Mouse (Mus musculus) Patski (cell line): Measurements from ENCODE around the gene Pi4ka. TPM values are rescaled to one million over a fixed set of nuclear protein-coding genes. Genes with fewer than 3 reads are reported as not detected.

ENCODE experiments used
- ATAC-seq: fragments of 100-300 bp; one replicate; pipeline ENCODE4 v1.8.0; 2021
- CTCF ChIA-PET: fragments of 350-600 bp; sonication (Branson Sonifier 250); formaldehyde crosslinking; loops from one replicate; lab custom pipeline; 2022; ENCODE audit warnings: inconsistent platforms; lab: Charles Lee
- POLR2A ChIA-PET: fragments of 350-600 bp; sonication (Branson Sonifier 250); formaldehyde crosslinking; loops from one replicate; lab custom pipeline; 2022; ENCODE audit warnings: antibody characterized with exemption, inconsistent platforms; lab: Charles Lee
- DNase-seq: peaks from one replicate; pipeline ENCODE4 v3.0.0-alpha.2; 2011; ENCODE audit warnings: low read depth, low spot score
- H3K27me3 ChIP-seq: fragments of 371-371 bp; one replicate; pipeline ENCODE4 v1.5.1; 2021
- CTCF ChIP-seq: fragments of 100-300 bp; IDR thresholded peaks from one replicate; pipeline ENCODE4 v1.5.1; 2021
- in situ Hi-C: fragments of 300-500 bp; cut with MboI; formaldehyde crosslinking; loops from 3 replicates; pipeline ENCODE4 v1.11.1; 2018; ENCODE audit warnings: low pct_unique_long_range_greater_than_20kb, mixed read lengths
- polyA plus RNA-seq: library from polyadenylated mRNA; unstranded; gene quantifications from one replicate; pipeline ENCODE4 v1.2.3, GENCODE M21; 2021

Pi4ka gene
- polyA plus RNA-seq, 1 experiment from 2014 or later: 81.9 TPM

DNA sequence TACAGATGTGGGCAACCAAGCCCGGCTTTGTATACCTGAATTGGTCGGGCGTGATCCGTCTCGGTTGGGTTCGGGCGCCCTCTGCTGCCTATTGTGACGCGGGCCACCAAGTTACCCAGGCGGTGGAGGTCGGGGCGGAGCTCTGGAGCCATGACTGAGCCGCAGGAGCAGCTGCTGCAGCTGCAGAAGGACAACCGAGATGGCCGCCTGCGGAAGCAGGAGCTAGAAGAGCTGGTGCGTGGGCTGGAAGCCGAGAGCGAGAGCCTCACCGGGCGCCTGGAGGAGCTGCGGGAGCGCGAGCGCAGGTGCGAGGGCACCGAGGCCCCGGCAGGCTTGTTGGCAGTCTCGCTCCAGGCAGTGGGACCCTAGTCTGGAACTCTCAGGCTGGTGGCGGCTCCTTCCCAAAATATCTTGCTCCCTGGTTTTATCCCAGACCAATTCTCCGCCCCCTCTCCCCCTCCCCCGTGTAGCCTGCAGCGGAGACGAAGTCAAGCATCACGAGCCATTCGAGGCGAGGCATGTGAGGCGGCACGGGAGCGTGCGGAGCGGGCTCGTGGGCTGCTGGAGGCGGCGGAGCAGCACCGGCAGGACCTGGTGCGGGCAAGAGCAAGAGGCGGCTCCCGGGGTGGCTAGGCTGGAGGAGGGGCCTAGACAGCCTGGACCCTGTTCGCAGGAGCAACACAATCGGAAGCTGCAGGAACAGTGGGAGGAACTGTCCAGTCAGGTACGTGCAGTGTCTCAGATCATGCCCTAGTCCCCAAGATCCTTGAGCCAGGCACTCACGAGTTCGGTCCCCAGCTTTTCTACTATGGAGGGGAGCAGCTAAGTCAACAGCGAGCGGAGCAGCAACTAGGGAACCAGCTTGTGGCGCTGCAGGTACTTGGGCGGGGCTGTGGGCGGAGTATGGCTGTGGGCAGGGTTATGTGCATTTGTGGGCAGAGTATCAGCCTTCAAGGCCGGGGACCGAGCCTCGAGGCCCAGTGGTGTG is 129.7 kb downstream of the Pi4ka start:
- CTCF ChIA-PET: interaction anchor here (0.6 to 1.6 kb wide), 7 partner anchors 11 to 367 kb away, joined by 3 to 24 read pairs (median 3); partner anchors contain the start of gene Rimbp3

GRCm38 (mm10) chr16:17275721-17276120 is 130.4 kb downstream of the Pi4ka start, which contains the start of gene Tmem191c:
Tmem191c (plus strand) TSS chr16:17276077.
- in situ Hi-C loops: no loop called here
- ATAC-seq (no peak), DNase-seq (no peak)
- TF ChIP-seq CTCF: no peak
- no peaks in the 10 kb centered on the region for H3K27me3 ChIP-seq
- ChIA-PET CTCF (interaction anchor here (1.1 to 1.6 kb wide), 2 partner anchors 10 to 66 kb away, joined by 6 to 24 read pairs; partner anchors contain the start of gene Rimbp3), POLR2A (interaction anchor here (0.6 kb wide), 1 partner anchor 75 kb away, joined by 4 read pairs; no protein-coding TSS in a partner anchor)

More for the DNA sequence above, 129.7 kb downstream of the Pi4ka start:
- ATAC-seq (peak; percentile 89), DNase-seq (peak; percentile 20)
- no peak for TF ChIP-seq CTCF
- in situ Hi-C loops: no loop called here
- no peaks in the 10 kb centered on the region for H3K27me3 ChIP-seq
- POLR2A ChIA-PET: no interaction called here

DNA sequence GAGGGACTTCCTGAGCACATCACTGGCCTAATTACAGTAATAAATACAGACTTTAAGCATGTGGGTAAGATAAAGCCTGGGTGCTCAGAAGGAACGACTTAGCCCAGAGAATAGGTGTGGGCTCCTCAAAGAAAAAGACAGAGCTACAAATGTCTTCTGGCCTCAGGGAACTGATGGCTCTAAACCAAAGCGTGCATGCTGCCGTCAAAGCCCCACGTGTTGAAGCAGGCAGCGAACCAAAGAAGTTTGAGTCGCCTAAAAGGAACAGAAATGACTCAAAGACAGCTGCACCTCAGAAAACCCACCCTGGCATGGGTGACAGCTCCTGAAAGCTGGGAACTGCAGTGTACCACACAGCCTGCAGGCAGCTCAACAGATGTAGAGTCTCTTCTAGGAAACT is 134.3 kb downstream of the Pi4ka start:
- no peaks in the 10 kb centered on the region for H3K27me3 ChIP-seq
- TF ChIP-seq CTCF: no peak
- no peak for DNase-seq
- ATAC-seq: no peak
- POLR2A ChIA-PET: no interaction called here
- CTCF ChIA-PET: interaction anchor here (0.6 to 2.7 kb wide), 5 partner anchors 9 to 151 kb away, joined by 3 to 16 read pairs (median 5); partner anchors contain the start of gene Rimbp3
- in situ Hi-C loops: no loop called here

GRCm38 (mm10) chr16:17271124-17271523 is 135.0 kb downstream of the Pi4ka start:
- in situ Hi-C loops: no loop called here
- DNase-seq (no peak), ATAC-seq (no peak)
- no peaks in the 10 kb centered on the region for H3K27me3 ChIP-seq
- ChIA-PET POLR2A (interaction anchor here (0.9 kb wide), 1 partner anchor 33 kb away, joined by 3 read pairs; no protein-coding TSS in a partner anchor), CTCF (interaction anchor here (0.8 to 2.7 kb wide), 7 partner anchors 10 to 69 kb away, joined by 3 to 16 read pairs (median 5); partner anchors contain the start of genes Rimbp3 and Ube2l3)
- TF ChIP-seq CTCF: no peak

GRCm38 (mm10) chr16:17269872-17270271 is 136.2 kb downstream of the Pi4ka start:
- POLR2A ChIA-PET: no interaction called here
- in situ Hi-C loops: no loop called here
- no peak for TF ChIP-seq CTCF

GRCm38 (mm10) chr16:17267937-17268336 is 138.2 kb downstream of the Pi4ka start:
- CTCF ChIA-PET: interaction anchor here (1.0 kb wide), 1 partner anchor 58 kb away, joined by 3 read pairs; no protein-coding TSS in a partner anchor
- POLR2A ChIA-PET: no interaction called here
- DNase-seq (no peak), ATAC-seq (no peak)
- in situ Hi-C loops: no loop called here
- no peaks in the 10 kb centered on the region for H3K27me3 ChIP-seq
- no peak for TF ChIP-seq CTCF

More at GRCm38 (mm10) chr16:17269872-17270271, 136.2 kb downstream of the Pi4ka start:
- no peak for DNase-seq
- CTCF ChIA-PET: no interaction called here
- no peak for ATAC-seq
- H3K27me3 ChIP-seq: no peaks in the 10 kb centered on the region

DNA sequence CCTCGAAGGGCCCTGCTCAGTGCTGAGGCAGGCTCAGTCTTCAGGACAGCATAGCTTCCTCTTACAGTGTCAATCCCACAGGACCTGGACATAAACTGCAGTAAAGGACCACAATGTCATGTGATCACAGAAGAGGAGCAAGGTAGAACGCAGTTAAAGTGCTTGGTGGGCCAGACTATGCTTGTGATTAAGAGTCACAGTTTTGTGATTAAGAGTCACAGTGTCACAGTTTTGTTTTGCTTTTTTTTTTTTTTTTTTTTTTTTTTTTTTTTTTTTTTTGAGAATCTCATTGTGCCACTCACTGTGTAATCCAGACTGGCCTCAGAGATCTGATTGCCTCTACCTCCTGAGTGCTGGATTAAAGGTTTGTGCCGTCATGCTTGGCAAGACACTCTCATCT is 140.0 kb downstream of the Pi4ka start:
- no peaks in the 10 kb centered on the region for H3K27me3 ChIP-seq
- CTCF ChIA-PET: interaction anchor here (1.4 to 1.7 kb wide), 2 partner anchors 10 to 57 kb away, joined by 6 to 11 read pairs; partner anchors contain the start of gene Tmem191c
- POLR2A ChIA-PET: no interaction called here
- DNase-seq: no peak
- no peak for ATAC-seq
- no peak for TF ChIP-seq CTCF
- in situ Hi-C loops: no loop called here

DNA sequence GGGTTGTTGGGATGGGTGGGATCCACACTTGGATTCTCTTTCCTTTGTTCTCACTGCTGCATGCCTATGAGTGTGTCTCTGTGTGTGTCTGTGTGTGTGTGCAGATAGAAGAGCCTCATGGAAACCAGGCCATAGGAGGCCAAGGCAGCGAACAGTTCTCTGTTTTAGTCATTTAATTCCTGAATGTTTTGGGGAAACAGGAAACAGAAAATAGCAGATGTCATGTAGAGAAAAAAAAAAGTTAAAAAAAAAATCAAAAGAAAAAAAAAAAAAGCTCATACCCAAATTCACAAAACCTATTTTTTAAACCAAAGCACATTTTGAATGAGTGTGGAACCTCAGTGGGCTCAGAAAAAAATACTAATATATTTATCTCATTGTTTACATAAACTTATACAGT is 144.8 kb downstream of the Pi4ka start:
- no peaks in the 10 kb centered on the region for H3K27me3 ChIP-seq
- ChIA-PET CTCF (interaction anchor here (0.8 to 1.3 kb wide), 2 partner anchors 12 to 52 kb away, joined by 3 to 6 read pairs; no protein-coding TSS in a partner anchor), POLR2A (interaction anchor here (0.7 kb wide), 1 partner anchor 933 kb away, joined by 3 read pairs; no protein-coding TSS in a partner anchor)
- DNase-seq: no peak
- in situ Hi-C loops: no loop called here
- no peak for ATAC-seq
- no peak for TF ChIP-seq CTCF

GRCm38 (mm10) chr16:17258917-17259316 is 147.2 kb downstream of the Pi4ka start:
- in situ Hi-C loops: no loop called here
- ChIA-PET CTCF (interaction anchor here (1.0 kb wide), 1 partner anchor 12 kb away, joined by 3 read pairs; no protein-coding TSS in a partner anchor), POLR2A (interaction anchor here (0.6 kb wide), 1 partner anchor 16 kb away, joined by 8 read pairs; no protein-coding TSS in a partner anchor)

GRCm38 (mm10) chr16:17257359-17257821 is 148.7 kb downstream of the Pi4ka start:
- ChIA-PET POLR2A (no interaction called here), CTCF (interaction anchor here (0.8 to 1.5 kb wide), 3 partner anchors 12 to 48 kb away, joined by 3 to 6 read pairs (median 4); no protein-coding TSS in a partner anchor)
- in situ Hi-C loops: no loop called here
- DNase-seq (no peak), ATAC-seq (no peak)
- H3K27me3 ChIP-seq: no peaks in the 10 kb centered on the region
- TF ChIP-seq CTCF: no peak

More at GRCm38 (mm10) chr16:17258917-17259316, 147.2 kb downstream of the Pi4ka start:
- no peaks in the 10 kb centered on the region for H3K27me3 ChIP-seq
- no peak for TF ChIP-seq CTCF
- no peak for DNase-seq
- no peak for ATAC-seq
